In genomic region chr10:94500877-94501273, GRCm38 (mm10) we compare ENCODE assay signal across 17 mouse cellular contexts.
DNase-seq lines count a peak whose midpoint lies in the region; ATAC-seq and TF ChIP-seq lines count a peak whose summit lies in the region.
"Had no signal": no experiment of that assay in that cellular context is flagged by ENCODE, and none has a peak within 500 bp of the region (broad histone marks: within the 10 kb centered on the region; RNA-seq: fewer than 3 reads in every experiment).

No protein-coding gene starts in this region.

- H3K4me2 ChIP-seq in hindbrain, embryonic 11.5 days (replicated peaks; ENCODE audit: low read depth, low read length): no peak overlapping the region
- no peak overlapping the region for H3K4me2 ChIP-seq in hindbrain, postnatal 0 days (ENCODE audit: low read depth, low read length)
- H3K4me2 ChIP-seq in midbrain, embryonic 12.5 days (replicated peaks): no peak overlapping the region
- H3K4me2 ChIP-seq in midbrain, embryonic 15.5 days: no peak overlapping the region
- H3K4me2 ChIP-seq in hindbrain, embryonic 13.5 days: no peak overlapping the region
- no peak overlapping the region for H3K4me2 ChIP-seq in neural tube, embryonic 15.5 days
- H3K4me2 ChIP-seq: embryonic facial prominence, embryonic 15.5 days; heart, embryonic 13.5 days had no signal

- no peaks in the 10 kb centered on the region for H3K9me3 ChIP-seq in hindbrain, embryonic 11.5 days (ENCODE audit: control insufficient read depth, low read length)
- no peaks in the 10 kb centered on the region for H3K9me3 ChIP-seq in hindbrain, postnatal 0 days (ENCODE audit: low read length)
- H3K9me3 ChIP-seq in midbrain, embryonic 12.5 days: no peaks in the 10 kb centered on the region
- H3K9me3 ChIP-seq in midbrain, embryonic 15.5 days: no peaks in the 10 kb centered on the region
- no peaks in the 10 kb centered on the region for H3K9me3 ChIP-seq in hindbrain, embryonic 13.5 days
- H3K9me3 ChIP-seq in neural tube, embryonic 15.5 days (replicated peaks): no peaks in the 10 kb centered on the region
- H3K9me3 ChIP-seq: embryonic facial prominence, embryonic 15.5 days; heart, embryonic 13.5 days; limb, embryonic 15.5 days had no signal

- no peaks in the 10 kb centered on the region; the same call in 1 of the 2 replicates for H3K4me1 ChIP-seq in hindbrain, embryonic 11.5 days (replicated peaks; ENCODE audit: control insufficient read depth, insufficient read depth, low read length)
- no peaks in the 10 kb centered on the region for H3K4me1 ChIP-seq in hindbrain, postnatal 0 days (ENCODE audit: insufficient read depth, low read length)
- H3K4me1 ChIP-seq in midbrain, embryonic 12.5 days: peaks cover 24% of the 10 kb centered on the region
- peaks cover 12% of the 10 kb centered on the region for H3K4me1 ChIP-seq in midbrain, embryonic 15.5 days
- H3K4me1 ChIP-seq in hindbrain, embryonic 13.5 days (replicated peaks): peaks cover 32% of the 10 kb centered on the region
- H3K4me1 ChIP-seq in neural tube, embryonic 15.5 days: peaks cover 24% of the 10 kb centered on the region

- no peaks in the 10 kb centered on the region for H3K36me3 ChIP-seq in hindbrain, embryonic 11.5 days (ENCODE audit: control insufficient read depth, insufficient read depth, low read length)
- H3K36me3 ChIP-seq in hindbrain, postnatal 0 days (ENCODE audit: insufficient read depth, low read length): no peaks in the 10 kb centered on the region
- no peaks in the 10 kb centered on the region for H3K36me3 ChIP-seq in midbrain, embryonic 12.5 days
- no peaks in the 10 kb centered on the region for H3K36me3 ChIP-seq in midbrain, embryonic 15.5 days (replicated peaks)
- no peaks in the 10 kb centered on the region for H3K36me3 ChIP-seq in hindbrain, embryonic 13.5 days
- no peaks in the 10 kb centered on the region for H3K36me3 ChIP-seq in neural tube, embryonic 15.5 days
- H3K36me3 ChIP-seq: embryonic facial prominence, embryonic 15.5 days; heart, embryonic 13.5 days; limb, embryonic 15.5 days had no signal

- H3K4me3 ChIP-seq in hindbrain, embryonic 11.5 days (ENCODE audit: low read depth, low read length): no peak overlapping the region
- H3K4me3 ChIP-seq in hindbrain, postnatal 0 days (ENCODE audit: low read length): no peak overlapping the region
- no peak overlapping the region for H3K4me3 ChIP-seq in midbrain, embryonic 12.5 days
- no peak overlapping the region for H3K4me3 ChIP-seq in midbrain, embryonic 15.5 days
- no peak overlapping the region for H3K4me3 ChIP-seq in hindbrain, embryonic 13.5 days
- H3K4me3 ChIP-seq in neural tube, embryonic 15.5 days (replicated peaks): no peak overlapping the region
- H3K4me3 ChIP-seq: embryonic facial prominence, embryonic 15.5 days; heart, embryonic 13.5 days; limb, embryonic 15.5 days had no signal

- WGBS in hindbrain, embryonic 11.5 days: 67% methylated on average over 7 of the region's 7 CpGs
- 65% methylated on average over 7 of the region's 7 CpGs for WGBS in hindbrain, postnatal 0 days
- 64% methylated on average over 7 of the region's 7 CpGs for WGBS in midbrain, embryonic 12.5 days
- 69% methylated on average over 7 of the region's 7 CpGs for WGBS in midbrain, embryonic 15.5 days
- WGBS in hindbrain, embryonic 13.5 days: 68% methylated on average over 7 of the region's 7 CpGs
- WGBS in neural tube, embryonic 15.5 days: 66% methylated on average over 7 of the region's 7 CpGs

- no peak for TF ChIP-seq CTCF in hindbrain, postnatal 0 days (IDR thresholded peaks at IDR 0.05; ENCODE audit: low read depth)

- H3K27me3 ChIP-seq in hindbrain, embryonic 11.5 days (ENCODE audit: control insufficient read depth, insufficient read depth, low read length): no peaks in the 10 kb centered on the region
- no peaks in the 10 kb centered on the region for H3K27me3 ChIP-seq in hindbrain, postnatal 0 days (ENCODE audit: insufficient read depth, low read length)
- no peaks in the 10 kb centered on the region for H3K27me3 ChIP-seq in midbrain, embryonic 12.5 days
- no peaks in the 10 kb centered on the region for H3K27me3 ChIP-seq in midbrain, embryonic 15.5 days (replicated peaks)
- no peaks in the 10 kb centered on the region for H3K27me3 ChIP-seq in hindbrain, embryonic 13.5 days
- H3K27me3 ChIP-seq in neural tube, embryonic 15.5 days (replicated peaks): no peaks in the 10 kb centered on the region
- H3K27me3 ChIP-seq: embryonic facial prominence, embryonic 15.5 days; heart, embryonic 13.5 days; limb, embryonic 15.5 days had no signal

- ATAC-seq in hindbrain, embryonic 11.5 days (ENCODE audit: low FRiP score): peak; percentile 27; the same call in 1 of the 2 replicates
- no peak for ATAC-seq in hindbrain, postnatal 0 days
- 0 out of 2 replicates have a peak, but pooled peaks have one; percentile 16 for ATAC-seq in midbrain, embryonic 12.5 days (ENCODE audit: low FRiP score, low read depth)
- no peak for ATAC-seq in midbrain, embryonic 15.5 days (replicated peaks)
- 0 out of 2 replicates have a peak, but pooled peaks have one; percentile 12 for ATAC-seq in hindbrain, embryonic 13.5 days (ENCODE audit: low FRiP score)
- ATAC-seq in neural tube, embryonic 15.5 days (ENCODE audit: low FRiP score): no peak

- no peak overlapping the region for H3K9ac ChIP-seq in hindbrain, embryonic 11.5 days (ENCODE audit: low read depth, low read length)
- H3K9ac ChIP-seq in hindbrain, postnatal 0 days (replicated peaks; ENCODE audit: low read length): no peak overlapping the region
- no peak overlapping the region for H3K9ac ChIP-seq in midbrain, embryonic 12.5 days (replicated peaks)
- H3K9ac ChIP-seq in midbrain, embryonic 15.5 days: no peak overlapping the region
- H3K9ac ChIP-seq in hindbrain, embryonic 13.5 days: no peak overlapping the region
- no peak overlapping the region for H3K9ac ChIP-seq in neural tube, embryonic 15.5 days (replicated peaks)
- H3K9ac ChIP-seq: embryonic facial prominence, embryonic 15.5 days; heart, embryonic 13.5 days; limb, embryonic 15.5 days had no signal

- DNase-seq in hindbrain, embryonic 11.5 days (ENCODE audit: low spot score): no peak
- no peak for DNase-seq in hindbrain, postnatal 0 days (ENCODE audit: low spot score)
- DNase-seq in urinary bladder, adult 18-20 months (ENCODE audit: low spot score in 2 of 2): no peak
- DNase-seq: cerebellum, adult 18-20 months; cerebellum, postnatal 25 days; embryo, embryonic 11 days; kidney, adult 11 months; retina, postnatal 1 day; right cerebral cortex, postnatal 4 days had no signal

- no peak overlapping the region for H3K27ac ChIP-seq in hindbrain, embryonic 11.5 days (ENCODE audit: low read depth, low read length)
- H3K27ac ChIP-seq in hindbrain, postnatal 0 days: no peak overlapping the region
- no peak overlapping the region for H3K27ac ChIP-seq in midbrain, embryonic 12.5 days (replicated peaks)
- H3K27ac ChIP-seq in midbrain, embryonic 15.5 days: no peak overlapping the region
- no peak overlapping the region for H3K27ac ChIP-seq in hindbrain, embryonic 13.5 days
- H3K27ac ChIP-seq in neural tube, embryonic 15.5 days (replicated peaks): 0 out of 2 replicates have a peak overlapping the region, but pooled peaks have one; percentile 43
- H3K27ac ChIP-seq: embryonic facial prominence, embryonic 15.5 days; heart, embryonic 13.5 days; kidney, postnatal 0 days had no signal

Comparison
In these comparisons a context has a peak if more than half of its experiments do, and no peak if none do; other contexts are left out.
1. ATAC-seq: peak in hindbrain, embryonic 11.5 days (single experiment), midbrain, embryonic 12.5 days (single experiment) and hindbrain, embryonic 13.5 days (single experiment); none in hindbrain, postnatal 0 days (single experiment), midbrain, embryonic 15.5 days (single experiment) and neural tube, embryonic 15.5 days (single experiment).